Mouse (Mus musculus) natural killer cell, adult 2 months (primary cell): ENCODE measurements around the gene Reln.

Source experiments
- DNase-seq, 2 experiments: peaks; one replicate each; pipeline ENCODE4 v3.0.0; 2022; ENCODE audit warnings: low spot score in 2 of 2

Reln gene

DNA sequence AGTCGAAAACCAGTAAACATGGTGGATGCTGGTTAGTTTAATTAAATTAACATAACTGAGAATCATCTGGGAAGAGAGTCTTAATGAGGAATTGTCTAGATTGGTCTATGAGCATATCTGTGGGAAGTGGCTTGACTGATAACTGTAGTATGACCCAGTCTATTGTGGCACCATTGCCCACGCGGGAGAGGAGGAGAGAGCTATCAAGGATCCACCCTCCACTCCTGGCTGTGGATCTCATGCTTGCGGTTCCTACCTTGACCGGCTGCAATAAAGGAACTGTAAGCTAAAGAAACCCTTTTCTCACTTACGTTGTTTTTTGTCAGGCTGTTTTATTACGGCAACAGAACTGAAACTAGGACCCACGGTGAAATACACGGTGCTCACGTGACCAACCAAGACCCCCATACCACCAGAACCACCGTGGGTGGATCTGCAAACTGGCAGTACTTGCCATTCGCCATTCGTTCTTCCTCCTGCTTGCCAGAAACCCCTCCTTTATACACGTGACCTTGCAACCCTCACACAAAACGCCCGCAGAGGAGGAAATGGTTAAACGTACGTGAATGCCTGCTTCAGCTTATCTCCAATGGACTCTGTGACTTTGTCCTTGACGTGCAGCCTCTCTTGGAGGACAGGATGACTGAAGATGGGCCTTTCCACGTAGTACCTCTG is 497.7 kb downstream of the Reln start:
- DNase-seq, result no peak

- no peak for DNase-seq
Observed at GRCm38 (mm10) chr5:21844676-21845075, 499.8 kb downstream of the Reln start.
